Mouse (Mus musculus) olfactory bulb, adult 2 months (tissue): ENCODE data around the gene Bcar3.

Experiments
- CTCF ChIP-seq: fragments of 200-500 bp; IDR thresholded peaks from 2 replicates; pipeline ENCODE4 v1.5.1; 2012; ENCODE audit warnings: low read depth, mild to moderate bottlenecking, low read length, moderate library complexity; ENCODE audit not compliant: insufficient read depth
- POLR2A ChIP-seq: fragments of 200-500 bp; IDR thresholded peaks from 2 replicates; pipeline ENCODE4 v1.6.1; 2012; ENCODE audit warnings: mild to moderate bottlenecking, low read depth, low read length, moderate library complexity; ENCODE audit not compliant: insufficient read depth

DNA sequence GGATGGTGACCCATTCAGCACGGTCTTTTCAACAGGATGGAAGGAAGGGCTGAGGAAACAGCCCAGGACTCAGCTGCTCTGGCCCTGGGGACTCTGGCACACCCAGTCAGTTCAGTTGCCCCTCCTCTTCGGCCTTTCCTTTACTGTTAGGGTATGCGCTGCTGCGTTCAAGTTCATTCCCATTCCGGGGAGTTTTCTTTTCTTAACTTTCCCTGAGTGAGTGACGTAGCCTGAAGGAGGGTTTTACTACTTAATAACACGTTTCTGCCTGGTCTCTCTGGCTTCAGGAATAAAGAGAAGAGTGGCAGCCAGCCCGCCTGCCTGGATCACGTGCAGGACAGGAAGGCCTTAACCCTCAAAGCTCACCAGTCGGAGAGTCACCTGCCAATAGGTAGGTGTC is 217.0 kb downstream of the Bcar3 start:
- TF ChIP-seq CTCF = no peak
- no peak for TF ChIP-seq POLR2A
